Mouse (Mus musculus) A20 (cell line): ENCODE measurements around the gene Car9.

Experiments used
- DNase-seq: peaks from one replicate; pipeline ENCODE4 v3.0.0-alpha.2; 2011; ENCODE audit warnings: low read depth, low spot score

The Car9 gene

DNA sequence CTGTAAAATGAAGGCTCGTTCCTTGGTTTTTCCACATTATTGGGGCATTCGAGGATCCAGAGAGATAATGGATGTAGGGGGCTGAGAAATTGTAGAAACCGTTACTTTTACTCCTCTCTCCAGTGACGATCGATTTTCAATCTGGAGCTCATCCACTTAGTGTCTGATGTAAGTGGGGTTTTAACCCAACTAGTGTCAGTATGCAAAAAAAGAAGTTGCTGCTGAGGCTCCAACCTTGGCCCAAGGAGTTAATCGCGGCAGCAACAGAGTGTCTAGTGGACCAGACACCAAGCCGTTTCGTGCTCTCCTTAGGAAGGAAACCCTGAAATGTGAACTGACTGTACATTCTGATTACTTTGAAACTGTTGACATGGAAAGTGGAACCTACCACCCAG lies 12.9 kb upstream of the Car9 start:
- peak; percentile 71 for DNase-seq

DNA sequence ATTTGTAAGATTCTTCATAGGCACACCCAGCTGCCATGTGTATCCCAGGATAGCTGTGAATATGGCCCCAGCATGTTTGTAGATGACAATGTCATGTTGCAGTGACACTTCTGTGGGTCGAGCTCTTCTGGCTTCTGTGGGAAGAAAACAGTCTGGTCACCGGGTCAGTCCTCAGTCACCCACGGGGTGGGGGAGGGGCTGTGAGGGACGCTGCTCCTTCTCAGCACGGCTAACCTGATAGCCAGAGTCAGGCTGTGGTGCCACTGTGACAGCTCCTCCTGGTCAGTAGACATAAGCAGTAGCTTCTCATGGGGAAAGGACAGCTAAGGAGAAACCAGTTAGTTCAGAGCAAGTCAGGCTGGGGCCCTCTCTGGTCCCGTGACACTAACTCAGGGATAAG lies 10.2 kb upstream of the Car9 start:
- DNase-seq = no peak

DNA sequence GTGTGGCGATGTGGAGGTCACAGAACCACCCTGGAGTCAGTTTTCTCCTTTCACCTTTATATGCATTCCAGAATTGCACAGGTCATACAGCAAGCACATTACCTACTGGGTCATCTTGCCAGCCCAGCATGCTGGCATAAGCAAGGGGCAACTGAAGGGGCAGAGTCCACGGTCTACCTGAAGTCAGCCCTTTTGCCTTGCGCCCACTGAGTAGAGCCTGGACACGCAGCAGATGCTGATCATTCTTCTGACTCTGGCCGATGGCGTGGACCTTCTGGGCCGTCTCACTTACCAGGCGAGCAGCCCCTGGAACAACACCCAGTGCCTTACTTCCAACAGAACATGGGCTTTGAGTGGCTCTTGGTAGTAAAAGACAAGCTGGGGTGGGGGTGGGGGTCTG lies 9.4 kb upstream of the Car9 start:
- no peak for DNase-seq

DNA sequence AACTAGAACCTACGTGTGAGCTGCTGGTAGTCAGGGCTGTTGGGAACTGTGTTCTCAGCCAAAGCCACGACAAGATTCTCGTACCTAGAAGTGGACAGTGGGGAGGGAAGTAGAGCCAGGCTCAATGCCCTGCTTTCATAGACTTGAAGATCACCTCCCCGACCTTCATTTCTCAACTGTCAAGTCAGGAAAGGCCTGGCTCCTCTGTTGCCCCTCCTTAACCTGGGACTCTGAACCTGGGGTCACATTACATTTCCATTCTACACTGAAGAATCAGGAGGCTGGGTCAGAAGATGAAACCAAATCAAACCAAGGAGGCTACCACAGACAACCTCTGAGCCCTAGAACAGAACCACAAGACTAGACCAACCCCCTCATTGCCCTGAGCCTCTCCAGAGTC lies 8.8 kb upstream of the Car9 start:
- no peak for DNase-seq

DNA sequence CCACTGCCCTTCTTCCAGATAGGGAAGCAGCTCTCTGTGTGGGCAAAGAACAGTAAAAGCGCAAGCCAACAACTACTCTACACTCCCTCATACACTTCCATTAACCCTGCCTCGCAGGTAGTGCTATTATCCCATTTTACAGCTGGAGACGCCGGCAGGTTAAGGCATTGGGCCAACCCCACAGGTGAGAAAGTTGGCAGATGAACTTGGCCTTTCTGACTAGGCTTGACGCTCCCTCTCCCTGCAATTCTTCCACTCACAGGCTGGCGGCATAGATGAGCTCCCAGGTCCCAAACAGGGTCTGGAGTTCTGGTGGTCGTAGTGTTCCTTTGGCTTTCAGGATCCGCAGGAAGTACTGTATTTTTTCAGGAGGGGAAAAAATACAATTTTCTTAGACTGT lies 7.8 kb upstream of the Car9 start:
- DNase-seq = no peak

DNA sequence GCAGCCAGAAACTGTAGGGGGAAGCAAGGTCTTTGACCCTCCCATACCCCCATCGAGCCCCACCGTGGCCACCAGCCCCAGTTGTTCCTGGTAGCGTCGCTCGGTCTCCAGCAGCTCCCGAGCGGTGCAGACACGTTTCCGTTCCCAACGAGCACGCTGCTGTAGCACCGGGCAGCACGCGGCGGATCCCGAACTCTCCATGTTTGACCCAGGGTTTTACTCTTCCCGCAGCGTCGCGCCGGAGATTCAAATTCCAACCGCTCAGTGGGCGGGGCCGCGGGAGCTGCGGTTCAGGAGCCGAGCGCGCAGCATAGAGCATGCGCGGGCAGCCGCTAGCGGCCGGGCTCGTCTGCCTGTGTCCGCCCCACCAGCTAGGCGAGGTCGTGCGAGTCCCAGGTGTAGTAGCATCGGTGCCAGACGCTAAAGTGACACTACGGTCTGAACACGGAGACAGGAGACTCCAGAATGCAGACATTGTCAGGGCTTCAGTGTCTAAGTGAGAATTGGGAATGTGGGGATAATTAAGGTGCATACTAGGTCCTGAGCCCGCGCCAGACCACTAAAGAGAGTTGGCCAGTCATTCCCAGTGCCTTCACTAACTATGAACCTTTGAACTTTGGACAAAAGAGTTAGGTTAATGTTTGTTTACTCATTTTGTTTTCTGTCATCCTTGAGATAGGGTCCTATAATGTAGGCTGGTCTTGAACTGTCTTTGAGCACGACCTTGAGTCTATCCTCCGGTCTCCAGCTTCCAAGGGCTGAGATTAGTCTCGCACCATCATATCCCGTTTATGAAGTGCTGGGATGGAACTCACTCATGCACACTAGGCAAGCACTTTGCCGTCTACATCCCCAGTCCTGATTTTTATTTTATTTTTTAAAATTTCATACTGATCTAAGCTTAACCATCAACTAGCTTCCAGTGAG lies 7.1 kb upstream of the Car9 start, which contains the start of gene Arhgef39:
Arhgef39 (minus strand) TSS at position 289 of the 927 bp plus-strand sequence.
- peak; percentile 89 for DNase-seq

DNA sequence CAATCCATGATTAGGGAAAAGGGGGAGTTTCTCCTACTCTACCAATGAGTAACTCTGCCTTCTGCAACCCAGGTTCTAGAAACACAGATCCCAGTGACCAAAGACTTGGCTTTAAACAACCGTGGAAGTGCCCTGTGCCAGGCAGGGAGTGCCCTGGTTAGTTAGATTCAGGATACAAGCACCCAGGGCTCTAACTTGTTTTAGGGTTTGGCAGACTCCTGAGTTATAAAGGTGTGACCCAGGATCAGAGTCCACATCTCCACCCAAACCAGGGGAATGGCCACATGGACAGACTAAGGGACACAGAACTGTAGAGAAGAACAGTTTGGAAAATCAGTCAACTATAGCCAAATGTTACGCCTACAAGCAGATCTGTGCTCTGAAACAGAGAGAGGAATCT lies 3.7 kb upstream of the Car9 start:
- no peak for DNase-seq

DNA sequence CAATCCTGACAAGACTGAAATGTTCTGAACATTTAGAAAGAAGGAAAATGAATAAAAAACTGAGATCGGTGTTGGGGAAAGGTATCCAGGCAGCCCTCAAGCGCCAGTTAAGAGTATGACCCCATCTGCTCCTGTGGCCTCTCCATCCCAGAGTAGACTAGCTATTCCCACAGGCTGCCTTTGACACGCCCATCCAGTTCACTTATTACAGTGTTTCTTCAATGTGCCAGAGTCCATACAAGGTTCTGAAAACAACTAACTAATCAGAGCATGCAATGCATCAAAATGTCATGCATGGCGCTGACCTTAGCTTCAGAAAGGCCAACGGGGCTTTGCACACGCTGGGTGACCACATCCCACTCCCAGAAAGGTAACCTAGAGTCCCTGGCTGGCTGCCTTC lies 3.3 kb upstream of the Car9 start:
- DNase-seq = no peak

DNA sequence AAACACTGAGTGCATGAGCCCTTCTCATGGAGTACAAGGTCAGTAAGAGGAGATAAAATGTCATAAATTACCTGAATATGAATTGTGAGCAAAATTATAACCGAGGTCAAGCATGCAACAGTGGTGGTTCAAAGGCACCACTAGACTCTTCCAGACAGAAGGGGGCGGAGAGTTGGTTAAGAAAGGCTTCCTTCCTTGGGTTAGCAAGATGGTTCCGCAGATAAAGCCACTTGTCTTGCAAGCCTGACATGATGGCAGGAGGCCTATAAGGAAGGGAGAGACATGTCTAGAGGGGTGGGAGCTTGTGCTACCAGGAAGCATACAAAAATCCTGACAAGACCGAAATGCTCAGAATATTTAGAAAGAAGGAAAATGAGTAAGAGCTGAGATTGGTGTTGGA lies 2.5 kb upstream of the Car9 start:
- no peak for DNase-seq

DNA sequence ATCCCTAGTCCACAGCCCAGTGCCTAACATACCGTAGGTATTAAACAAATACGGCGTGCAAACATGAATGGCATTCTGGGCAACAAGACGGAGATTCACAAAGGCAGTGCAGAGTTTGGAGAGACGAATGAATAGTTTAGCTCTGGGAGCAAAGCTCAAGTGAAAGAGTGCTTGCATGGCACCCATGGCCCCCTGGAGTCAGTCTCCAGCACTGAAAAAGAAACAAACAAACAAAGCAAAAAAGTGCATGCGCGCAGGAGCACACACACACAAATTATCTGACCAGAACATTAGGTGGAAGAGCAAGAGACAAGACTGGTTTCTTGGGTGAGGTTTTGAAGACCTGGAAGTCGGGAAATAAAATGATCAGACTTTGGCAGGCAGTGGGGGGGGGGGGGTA lies 692 bp upstream of the Car9 start:
- no peak for DNase-seq

DNA sequence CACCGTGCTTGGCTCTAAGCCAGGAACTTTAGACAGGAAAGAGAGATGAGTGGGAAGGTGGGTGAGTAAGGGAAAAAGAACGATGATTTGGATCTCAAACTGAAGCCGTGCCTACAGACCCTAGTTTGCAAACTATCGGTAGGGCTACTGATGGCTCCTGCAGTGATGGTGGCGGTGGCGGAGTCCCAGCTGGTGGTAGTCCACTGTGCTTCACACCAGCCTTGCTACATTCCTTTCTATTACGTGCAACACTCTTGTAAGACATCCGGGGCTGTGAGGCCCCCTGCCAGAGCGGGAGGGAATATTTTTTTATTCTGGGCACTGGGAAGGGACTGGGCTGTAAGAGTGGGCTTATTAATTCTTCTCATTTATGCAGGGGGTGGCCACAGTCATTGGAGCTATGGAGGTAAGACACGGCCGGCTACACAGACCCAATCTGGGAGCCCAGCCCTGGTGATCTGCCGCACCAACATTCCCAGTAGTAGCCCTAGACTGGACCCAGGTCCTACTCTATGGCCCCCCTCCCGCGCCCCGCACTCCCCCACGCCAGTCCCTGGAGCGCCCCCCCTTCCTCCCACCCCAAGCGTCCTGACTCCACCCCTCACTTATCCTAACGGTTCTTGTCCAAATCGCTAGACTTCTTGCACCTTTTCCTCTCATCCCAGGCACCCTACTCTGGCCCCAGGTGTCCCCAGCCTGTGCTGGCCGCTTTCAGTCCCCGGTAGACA lies 1.3 kb downstream of the Car9 start:
- no peak for DNase-seq

DNA sequence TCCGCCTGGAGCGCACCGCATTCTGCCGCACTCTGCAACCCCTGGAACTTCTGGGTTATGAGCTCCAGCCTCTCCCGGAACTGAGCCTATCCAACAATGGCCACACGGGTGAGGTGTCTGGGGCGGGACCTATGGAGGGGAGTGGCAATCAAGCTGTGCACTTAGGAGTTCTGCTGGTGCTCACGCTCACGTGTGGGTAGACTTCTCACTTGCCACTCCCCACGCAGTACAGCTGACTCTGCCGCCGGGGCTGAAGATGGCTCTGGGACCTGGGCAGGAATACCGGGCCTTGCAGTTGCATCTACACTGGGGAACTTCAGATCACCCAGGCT lies 1.9 kb downstream of the Car9 start:
- DNase-seq = no peak

DNA sequence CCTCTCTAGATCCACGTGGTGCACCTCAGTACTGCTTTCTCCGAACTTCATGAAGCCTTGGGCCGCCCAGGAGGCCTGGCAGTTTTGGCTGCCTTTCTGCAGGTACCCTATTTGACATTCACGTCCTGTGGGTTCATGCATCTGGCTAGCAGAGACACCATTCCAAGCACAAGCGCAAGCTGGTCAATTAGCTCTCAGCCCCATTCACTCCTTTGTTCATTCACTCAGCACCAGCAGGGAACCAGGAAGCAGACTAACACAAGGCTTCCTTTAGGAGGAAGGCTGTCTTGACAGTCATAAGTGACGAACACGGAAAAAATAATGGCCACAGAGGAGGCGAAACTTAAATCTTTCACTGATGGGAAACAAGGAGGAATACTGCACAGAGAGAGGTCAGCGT lies 2.3 kb downstream of the Car9 start:
- DNase-seq = no peak

DNA sequence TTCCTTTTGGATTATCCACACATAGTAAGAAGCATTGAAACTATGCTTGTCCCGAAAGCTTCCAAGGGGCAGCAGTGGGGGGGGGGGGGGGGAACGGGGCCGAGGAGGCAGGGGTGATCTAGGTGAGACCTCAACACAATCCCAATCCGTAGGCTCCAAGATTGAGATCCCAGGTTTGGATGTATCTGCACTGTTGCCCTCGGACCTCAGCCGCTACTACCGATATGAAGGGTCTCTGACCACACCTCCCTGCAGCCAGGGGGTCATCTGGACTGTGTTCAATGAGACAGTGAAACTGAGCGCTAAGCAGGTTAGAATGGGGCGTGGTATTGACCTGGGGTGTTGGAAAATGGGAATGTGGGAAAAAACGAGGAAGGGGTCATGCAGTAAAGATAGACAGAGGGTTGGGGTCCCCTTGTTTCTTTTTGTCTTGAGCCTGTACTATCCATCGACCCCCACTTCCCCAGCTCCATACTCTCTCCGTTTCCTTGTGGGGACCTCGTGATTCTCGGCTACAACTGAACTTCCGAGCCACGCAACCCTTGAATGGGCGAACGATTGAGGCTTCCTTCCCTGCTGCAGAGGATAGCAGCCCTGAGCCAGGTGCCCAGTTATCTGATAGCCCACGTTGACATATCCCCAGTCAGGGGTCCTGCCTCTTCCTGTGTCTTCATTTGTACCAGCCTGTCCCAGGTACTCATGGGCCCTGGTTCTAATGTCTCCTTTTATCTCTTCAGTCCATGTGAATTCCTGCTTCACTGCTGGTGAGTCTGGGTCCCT lies 5.1 kb downstream of the Car9 start:
- no peak for DNase-seq

DNA sequence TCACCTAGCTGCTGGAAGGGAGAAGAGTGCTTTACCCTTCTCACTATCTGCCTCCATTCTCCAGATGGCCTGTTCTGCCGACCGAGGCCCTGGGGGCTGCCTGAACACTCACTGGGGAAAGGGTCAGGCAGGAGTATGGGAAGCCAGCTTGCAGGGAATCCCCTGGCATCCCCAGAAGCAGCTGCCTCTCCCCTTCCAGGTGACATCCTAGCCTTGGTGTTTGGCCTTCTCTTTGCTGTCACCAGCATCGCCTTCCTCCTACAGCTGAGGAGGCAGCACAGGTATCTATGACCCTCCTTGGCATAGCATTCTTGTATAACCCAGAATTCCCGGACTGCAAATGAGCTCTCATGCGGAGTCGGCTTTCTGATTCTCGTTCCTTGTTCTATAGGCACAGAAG lies 5.9 kb downstream of the Car9 start:
- no peak for DNase-seq

DNA sequence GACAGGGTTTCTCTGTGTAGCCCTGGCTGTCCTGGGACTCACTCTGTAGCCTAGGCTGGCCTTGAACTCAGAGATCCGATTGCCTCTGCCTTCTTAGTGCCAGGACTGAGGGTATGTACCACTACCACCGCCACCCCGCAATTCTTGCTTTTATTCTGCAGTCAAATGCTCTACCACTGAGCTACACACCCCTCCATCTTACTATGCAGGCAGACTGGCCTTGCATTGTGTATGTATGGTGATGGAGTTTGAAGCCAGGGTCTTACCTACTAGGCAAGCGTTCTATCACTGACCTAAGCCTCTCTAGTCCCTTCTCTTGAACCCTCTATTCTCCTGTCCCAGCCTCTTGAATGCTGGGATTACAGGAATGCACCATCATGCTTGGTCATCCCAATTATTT lies 6.5 kb downstream of the Car9 start:
- no peak for DNase-seq

DNA sequence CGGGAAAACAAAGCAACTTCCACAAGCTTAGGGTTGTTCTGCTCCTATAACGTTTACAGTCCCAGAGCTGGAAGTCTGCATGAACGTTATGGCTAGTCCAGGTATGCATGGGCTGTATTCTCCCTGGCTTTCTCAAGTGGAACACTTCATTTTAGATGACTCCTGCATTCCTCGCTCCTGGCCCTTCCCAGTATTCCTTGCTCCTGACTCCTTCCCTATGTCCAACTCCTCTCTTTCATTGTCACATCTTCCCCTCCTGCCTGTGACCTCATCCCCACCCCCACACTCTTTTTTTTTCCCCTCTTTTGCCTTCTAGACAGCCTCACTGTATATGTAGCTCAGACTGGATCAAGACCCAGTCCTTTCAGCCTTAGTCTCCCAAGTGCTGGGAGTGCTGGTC lies 7.0 kb downstream of the Car9 start:
- no peak for DNase-seq

DNA sequence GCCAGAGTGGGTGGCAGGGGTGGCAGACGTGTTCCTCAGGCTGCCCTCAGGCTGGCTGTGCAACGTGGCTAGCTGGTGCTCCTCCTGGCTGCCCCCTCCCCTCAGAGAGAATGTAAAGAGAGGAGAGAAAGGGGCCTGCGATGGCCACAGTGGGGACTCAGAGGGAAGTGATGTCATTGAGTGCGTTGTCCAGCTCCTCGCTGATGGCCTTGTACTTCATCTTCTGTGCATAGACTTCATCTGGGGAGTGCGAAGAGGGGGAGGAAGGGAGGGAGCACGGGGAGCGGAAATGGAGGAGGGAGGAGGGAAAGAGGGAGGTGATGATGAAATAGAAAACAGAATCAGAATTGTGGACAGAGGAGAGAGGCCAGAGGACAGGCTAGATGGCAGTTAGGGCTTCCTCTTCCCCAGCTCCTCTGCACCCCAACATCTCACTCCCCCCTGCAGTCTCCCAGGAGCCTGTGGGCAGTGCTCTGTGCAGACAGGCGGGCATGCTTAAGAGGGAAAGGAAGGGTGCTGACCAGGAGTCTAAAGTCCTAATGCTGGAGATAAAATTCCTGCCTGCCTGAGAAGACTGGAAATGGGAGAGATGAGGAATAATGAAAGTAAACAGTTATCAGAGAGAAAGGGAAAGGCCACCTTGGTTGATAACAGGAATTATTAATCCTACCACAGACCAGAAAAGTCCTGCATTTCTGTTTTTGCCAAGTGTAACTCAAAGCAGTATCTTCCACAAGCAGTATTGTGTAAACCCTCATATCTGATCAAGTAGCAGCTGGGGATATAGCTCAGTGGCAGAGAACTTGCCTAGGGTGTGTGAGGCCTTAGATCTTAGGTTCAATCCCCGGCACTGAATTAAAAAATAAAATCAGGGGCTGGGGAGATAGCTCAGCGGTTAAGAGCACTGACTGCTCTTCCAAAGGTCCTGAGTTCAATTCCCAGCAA lies 9.3 kb downstream of the Car9 start:
- DNase-seq = no peak

DNA sequence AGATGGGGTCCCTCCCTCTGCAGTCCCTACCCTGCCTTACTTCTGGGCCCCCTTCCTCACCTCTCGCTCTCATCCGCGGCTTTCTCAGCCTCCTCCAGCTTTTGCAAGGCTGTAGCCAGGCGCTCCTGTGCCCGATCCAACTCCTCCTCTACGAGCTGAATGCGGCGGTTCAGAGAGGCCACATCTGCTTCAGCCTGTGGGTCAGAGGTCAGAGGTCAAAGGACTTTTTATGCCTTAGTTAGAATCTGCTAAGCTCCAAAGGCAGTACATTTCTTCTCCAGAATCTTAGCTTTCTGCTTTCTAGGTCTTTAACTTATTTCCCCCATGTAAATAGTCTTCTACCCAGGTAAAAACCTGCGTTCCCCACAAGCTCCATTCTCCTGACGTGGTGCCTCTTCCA lies 12.8 kb downstream of the Car9 start:
- DNase-seq = no peak

DNA sequence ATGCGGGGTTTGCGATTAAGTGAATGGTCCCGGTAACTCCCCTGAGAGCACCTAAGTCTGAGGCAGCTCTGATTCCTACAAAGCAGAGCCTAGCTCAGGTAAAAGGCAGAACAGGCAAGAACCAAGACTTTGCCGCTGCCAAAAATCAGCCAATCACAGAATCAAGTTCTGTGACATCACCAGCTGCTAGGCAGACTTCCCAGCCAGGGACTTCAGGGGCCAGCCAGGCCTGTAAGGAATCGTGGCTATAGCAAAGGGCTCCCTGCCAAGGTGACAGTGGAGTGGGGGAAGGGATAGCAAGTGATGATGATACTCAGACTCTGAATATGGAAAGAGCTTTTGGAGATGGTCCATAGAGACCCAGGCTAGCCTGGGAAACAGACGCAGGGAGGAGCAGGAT lies 13.2 kb downstream of the Car9 start:
- DNase-seq = peak; percentile 76

DNA sequence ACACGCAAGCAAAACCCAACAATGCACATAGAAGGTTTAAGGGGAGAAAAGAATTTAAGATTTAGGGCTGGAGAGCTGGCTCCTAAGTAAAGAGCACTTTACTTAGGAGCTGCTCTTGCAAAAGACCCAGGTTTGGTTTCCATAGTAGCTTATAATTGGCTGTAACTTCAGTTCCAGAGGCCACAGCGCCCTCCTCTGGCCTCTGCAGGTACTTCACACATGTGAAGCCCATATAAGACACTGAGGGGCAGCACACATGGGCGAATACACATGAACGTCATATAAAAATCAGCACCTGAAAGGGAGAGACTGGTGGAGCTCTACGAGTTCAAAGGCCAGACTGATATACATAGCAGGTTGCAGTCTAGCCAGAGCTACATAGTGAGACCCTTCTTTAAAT lies 21.1 kb downstream of the Car9 start:
- DNase-seq = peak; percentile 59
